Mouse (Mus musculus): ENCODE measurements around the gene Cabp7.

Cabp7 gene

GRCm38 (mm10) chr11:4746733-4747132, at the start of gene Cabp7:
Gene Cabp7, minus strand, starts transcription at chr11:4746778.
- no peak for DNase-seq (ENCODE audit: extremely low spot score, low read depth, low spot score)

DNA sequence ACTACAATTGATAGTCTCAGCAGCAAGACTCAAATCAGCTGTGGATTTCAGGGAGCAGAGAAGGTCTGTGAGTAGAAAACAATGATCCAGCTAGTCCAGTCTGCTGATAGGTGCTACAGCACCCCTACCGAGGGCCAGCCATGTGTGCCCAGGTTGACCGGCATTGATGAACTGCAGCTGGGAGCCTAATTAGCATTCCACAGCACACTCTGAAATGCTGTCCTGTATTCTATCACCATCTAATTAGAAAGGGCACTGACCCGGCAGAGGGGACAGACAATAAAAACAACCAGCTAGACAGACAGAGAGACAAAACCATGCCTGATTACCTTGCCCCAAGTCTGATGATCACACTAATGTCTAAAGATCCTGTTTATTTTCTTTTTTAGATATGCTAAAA, 46.4 kb upstream of the Cabp7 start:
- DNase-seq (ENCODE audit: extremely low spot score, low read depth, low spot score): no peak

DNA sequence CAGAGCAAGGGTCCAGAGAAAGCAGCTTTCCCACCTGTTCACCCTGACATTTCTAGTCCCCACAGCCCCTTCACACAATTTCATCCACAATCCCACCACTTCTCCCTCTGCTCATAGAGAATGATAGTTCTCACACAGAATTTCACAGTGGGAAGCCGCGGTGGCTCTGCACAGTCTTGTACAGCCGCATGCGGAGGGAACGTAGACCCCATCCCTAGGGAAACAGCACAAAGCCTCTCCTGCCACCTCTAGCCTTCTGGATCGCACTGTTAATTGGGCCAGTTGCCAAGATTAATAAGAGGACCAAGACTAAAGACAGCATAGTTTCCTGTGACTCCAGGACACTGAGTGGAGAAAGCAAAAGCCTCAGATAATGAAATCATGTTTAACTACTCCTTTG, 45.0 kb upstream of the Cabp7 start:
- DNase-seq (ENCODE audit: extremely low spot score, low read depth, low spot score): no peak

- DNase-seq (ENCODE audit: extremely low spot score, low read depth, low spot score): no peak
Measured at GRCm38 (mm10) chr11:4789691-4790090, 43.1 kb upstream of the Cabp7 start.

DNA sequence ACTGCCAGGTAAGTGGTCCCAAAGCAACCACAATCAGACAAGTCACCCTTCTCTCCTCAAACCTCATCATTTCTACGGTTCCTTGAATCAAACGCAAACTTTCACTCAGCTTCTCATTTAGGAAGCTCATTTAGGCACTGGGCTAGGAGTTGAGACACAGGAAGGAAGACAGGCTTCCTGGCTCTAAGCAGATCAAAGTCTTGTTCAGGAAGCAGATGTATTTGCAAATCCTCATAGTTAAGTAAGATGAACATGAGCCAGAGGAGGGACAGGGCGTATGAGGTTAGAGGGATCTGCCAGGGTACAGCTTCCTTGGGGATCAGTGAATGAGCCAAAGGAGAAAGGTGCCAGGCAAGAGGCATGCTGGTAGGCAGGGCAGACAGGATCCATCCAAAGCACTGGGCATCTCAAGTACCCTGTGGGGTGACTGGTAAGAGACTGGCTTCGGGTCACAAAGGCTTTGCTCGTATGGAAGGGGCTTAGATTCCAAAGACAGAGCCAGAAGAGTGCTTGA, 38.1 kb upstream of the Cabp7 start:
- no peak for DNase-seq (ENCODE audit: extremely low spot score, low read depth, low spot score)

DNA sequence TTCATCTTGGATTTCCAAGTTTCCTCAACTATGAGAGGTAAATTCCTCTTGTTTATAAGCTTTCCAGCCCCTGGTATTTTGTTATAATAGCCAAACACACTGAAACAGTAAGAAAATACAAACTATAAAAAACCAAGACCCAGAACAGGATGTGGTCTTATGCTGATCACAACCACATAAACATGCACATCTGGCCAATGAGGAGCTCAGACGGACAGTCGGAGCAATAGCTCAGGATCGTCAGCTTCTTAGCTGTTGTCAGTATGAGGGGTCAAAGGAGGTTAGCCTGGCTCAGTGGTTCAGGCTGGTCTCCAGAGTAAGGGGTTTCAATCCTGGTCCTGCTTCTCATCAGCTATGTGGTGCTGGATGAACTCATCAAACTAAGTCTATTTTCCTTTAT, 36.5 kb upstream of the Cabp7 start:
- DNase-seq (ENCODE audit: extremely low spot score, low read depth, low spot score): no peak

DNA sequence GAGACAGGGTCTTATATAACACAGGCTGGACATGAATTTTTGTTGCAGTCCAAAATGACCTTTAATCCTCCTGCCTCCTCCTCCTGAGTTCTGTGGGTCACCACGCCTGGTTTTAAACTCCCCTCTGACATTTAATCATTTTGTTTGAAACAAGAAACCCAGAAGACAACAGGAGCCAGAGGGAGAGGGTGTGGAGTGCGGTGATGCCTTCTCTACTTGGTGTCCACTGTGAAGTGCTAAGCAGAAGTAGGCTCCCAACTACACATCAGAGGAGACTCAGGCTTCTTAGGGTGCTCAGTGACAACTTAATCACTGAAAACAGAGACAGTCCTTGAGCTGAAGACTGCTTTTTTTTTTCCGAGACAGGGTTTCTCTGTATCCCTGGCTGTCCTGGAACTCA, 34.3 kb upstream of the Cabp7 start:
- no peak for DNase-seq (ENCODE audit: extremely low spot score, low read depth, low spot score)

- no peak for DNase-seq (ENCODE audit: extremely low spot score, low read depth, low spot score)
Measured at GRCm38 (mm10) chr11:4772925-4773324, 26.3 kb upstream of the Cabp7 start.

GRCm38 (mm10) chr11:4771756-4772155, 25.2 kb upstream of the Cabp7 start:
- no peak for DNase-seq (ENCODE audit: extremely low spot score, low read depth, low spot score)

- DNase-seq (ENCODE audit: extremely low spot score, low read depth, low spot score): no peak
Measured at GRCm38 (mm10) chr11:4769881-4770280, 23.3 kb upstream of the Cabp7 start.

DNA sequence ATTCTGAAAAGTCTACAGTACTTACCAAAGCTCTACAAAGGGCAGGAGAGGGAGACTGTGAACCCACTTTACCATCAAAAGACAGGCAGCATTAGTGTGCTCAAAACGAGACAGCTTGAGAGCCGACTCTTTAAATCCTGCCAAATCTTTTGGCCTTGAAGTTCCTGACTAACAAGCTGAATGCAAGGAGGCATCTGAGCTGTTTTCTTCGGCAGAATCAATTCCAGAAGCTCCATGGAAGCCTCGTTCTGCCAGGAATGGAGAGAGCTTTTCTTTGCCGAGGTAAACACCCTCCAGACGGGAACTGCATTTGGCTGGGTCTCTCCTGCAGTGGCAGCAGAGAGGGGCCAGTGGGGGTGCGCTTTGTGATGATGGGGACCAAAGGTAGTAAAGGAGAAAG, 22.7 kb upstream of the Cabp7 start:
- no peak for DNase-seq (ENCODE audit: extremely low spot score, low read depth, low spot score)

DNA sequence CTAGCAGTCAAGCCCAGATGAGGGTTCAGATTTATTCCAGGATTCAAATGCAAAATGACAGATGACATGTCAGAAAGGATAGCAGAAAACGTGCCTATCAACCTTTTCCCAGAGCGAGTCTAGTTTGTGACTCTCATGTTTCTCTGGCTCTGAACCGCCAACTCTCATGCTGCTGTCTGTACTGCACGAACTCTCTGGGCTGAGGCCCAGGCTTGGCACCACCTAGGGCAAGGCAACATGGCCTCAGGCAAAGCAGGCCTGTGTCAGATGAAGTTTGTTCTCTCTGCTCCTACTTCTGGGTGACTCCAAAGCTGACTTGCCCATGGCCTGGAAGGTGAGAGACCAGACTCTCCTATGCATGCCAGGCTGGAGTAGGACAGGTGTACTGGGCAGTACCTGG, 21.8 kb upstream of the Cabp7 start:
- no peak for DNase-seq (ENCODE audit: extremely low spot score, low read depth, low spot score)

GRCm38 (mm10) chr11:4764476-4764875, 17.9 kb upstream of the Cabp7 start:
- no peak for DNase-seq (ENCODE audit: extremely low spot score, low read depth, low spot score)

DNA sequence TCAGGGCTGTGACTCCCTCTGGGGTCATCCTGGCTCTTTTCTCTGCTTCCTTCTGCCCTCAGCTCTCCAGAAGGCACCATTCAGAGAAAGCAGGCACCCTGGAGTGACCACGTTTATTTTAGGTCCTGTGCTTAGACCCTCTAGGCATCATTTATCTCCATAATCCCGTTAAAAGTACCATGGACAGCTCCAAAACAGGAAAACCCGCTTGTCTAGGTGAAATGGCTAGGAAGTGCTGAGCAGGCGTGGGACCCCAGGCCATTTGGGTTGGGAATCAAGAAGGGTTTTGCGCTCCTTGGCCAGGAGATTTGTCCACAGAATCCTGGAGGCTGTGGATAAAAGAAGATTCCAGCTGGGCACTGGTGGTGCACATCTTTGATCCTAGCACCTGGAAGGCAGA, 17.1 kb upstream of the Cabp7 start:
- peak; percentile 37 for DNase-seq (ENCODE audit: extremely low spot score, low read depth, low spot score)

DNA sequence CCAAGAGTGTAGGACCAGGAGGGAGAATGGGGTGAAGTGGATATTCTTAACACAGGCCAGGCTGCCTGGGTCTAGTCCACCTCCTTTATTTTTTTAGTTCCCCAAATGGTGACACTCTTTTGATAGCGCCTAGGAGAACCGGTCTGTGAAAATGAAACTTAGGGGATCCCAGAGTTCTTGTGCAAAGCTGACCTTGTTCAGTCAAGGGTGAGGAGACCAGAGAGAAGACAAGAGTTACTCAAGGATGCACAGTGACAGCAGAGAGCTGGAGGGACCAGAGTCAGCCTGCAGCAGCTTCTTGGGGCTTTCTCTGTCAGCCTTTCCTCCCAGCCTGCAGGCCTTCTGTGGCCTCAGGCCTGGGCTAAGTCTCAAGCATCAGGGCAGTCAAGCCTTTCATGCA, 15.9 kb upstream of the Cabp7 start:
- no peak for DNase-seq (ENCODE audit: extremely low spot score, low read depth, low spot score)

DNA sequence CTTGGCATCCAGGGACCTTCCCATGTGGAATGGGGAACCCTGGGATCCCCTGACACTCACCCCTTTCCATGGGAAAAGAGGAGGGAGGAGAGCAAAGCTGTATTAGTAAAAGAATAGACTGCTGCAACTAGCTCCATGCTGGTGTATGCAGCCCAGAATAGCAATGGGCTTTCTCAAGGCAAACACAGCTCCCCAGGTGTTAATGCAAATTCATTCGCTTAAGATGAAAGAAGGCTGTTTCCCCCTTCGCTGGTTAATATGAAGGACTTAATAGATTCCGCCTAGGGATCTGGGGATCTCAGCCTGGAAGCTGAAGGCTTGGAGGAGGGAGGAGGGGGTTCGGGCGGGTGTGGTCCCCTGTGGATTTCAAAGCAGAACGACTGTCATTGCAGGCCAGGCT, 15.4 kb upstream of the Cabp7 start:
- no peak for DNase-seq (ENCODE audit: extremely low spot score, low read depth, low spot score)

DNA sequence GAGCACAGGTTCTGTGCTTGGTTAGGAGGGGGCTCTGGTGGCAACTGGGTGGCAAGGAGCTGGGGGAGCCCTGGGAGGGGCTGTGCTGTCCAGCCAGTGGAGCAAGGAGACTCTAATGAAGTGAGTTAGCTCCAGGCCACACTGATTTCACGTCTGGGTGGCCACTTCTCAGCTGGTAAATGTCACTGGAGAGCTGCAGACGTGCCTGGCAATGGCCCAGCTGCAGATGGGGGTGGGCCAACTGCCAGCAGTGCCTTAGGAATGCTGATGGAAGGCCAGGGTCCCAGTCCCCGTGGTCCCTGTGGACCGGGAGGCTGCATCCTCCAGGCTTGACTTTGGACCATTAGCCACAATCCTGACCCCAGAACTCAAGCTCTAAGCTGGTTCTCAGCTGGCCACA, 13.9 kb upstream of the Cabp7 start:
- no peak for DNase-seq (ENCODE audit: extremely low spot score, low read depth, low spot score)

DNA sequence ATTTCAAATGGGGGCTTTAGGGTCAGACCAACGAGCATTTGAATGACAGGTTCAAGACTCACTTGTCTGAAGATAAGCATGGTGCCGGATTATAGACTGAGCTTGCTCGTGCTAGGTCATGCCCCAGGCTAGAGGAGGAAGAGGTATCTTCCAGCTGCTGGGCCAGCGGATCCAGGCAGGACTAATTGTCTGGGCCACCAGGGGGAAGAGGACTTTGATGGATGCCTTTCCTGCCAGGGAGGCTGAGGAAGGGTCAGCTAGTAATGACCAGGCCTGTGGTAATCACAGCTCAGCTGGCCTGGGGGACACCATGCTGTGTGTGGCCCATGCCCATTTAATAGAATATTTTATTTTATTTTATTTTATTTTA, 11.2 kb upstream of the Cabp7 start:
- no peak for DNase-seq (ENCODE audit: extremely low spot score, low read depth, low spot score)

DNA sequence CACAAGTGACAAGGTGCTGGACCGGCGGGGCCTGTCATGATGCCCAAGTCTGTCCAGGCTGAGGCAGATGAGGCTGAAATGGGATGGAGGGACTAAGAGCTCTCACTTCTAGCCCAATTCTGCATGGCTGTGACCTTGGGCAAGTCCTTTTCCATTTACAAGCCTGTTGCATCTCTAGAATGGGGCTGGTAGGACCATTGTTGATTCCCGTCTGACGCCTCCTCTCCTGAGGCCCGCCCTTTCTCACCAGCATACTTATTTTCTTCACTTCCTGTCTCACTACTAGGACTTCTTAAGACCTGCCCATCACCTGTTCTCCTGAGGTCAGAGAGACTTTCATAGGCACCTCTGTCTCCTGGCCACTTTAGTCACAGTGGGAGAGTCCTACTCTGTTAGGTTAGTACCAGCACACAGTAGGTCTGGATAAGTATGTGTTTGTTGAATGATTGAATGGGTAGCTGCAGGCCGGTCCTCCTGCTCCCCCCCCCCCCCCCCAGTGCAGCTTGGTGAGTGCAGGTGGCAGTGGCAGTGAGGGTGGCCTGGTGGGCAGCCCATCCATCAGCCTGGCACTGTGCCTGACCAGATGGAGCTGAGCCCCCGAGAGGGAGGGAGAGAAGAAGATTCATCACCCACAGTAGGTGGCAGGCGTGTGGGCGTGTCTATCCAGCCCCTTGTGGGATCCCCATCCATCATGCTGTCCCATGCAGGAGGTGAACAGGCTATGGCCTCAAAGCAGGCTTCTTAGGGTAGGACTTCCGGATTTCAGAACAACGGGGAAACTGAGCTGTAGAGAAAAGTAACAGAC, 10.6 kb upstream of the Cabp7 start:
- DNase-seq (ENCODE audit: extremely low spot score, low read depth, low spot score): no peak

DNA sequence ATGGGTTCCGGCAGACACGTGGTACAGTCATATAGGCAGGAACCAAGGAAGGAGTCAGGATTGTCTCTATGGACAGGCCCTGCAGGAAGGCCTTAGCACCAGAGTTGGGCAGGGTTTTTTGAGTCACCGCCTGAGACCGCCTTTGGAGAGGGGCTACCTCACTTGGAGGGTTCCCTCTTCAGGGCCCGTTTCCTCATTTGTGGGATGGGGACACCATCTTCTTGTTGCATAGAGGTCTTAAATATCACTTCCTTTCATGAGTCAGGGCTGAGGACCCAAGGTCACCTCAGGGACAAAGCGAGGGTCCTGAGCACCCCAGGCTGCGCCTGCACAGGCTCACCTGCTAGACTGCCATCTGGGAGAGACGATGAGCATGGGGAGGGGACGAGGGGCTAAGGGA, 9.9 kb upstream of the Cabp7 start:
- DNase-seq (ENCODE audit: extremely low spot score, low read depth, low spot score): no peak

- DNase-seq (ENCODE audit: extremely low spot score, low read depth, low spot score): no peak
Measured at GRCm38 (mm10) chr11:4754867-4755266, 8.3 kb upstream of the Cabp7 start.

GRCm38 (mm10) chr11:4754036-4754435, 7.5 kb upstream of the Cabp7 start:
- no peak for DNase-seq (ENCODE audit: extremely low spot score, low read depth, low spot score)

GRCm38 (mm10) chr11:4752836-4753235, 6.3 kb upstream of the Cabp7 start:
- DNase-seq (ENCODE audit: extremely low spot score, low read depth, low spot score): no peak
